ENCODE assay signal across 15 mouse cellular contexts in genomic region chr13:52613266-52613665, GRCm38 (mm10).
"Had no signal": no experiment of that assay in that cellular context is flagged by ENCODE, and none has a peak within 500 bp of the region (broad histone marks: within the 10 kb centered on the region; RNA-seq: fewer than 3 reads in every experiment).

No protein-coding gene starts in this region.

- H3K4me2 ChIP-seq: lung, embryonic 14.5 days; midbrain, embryonic 12.5 days; neural tube, embryonic 12.5 days; stomach, embryonic 15.5 days had no signal

- H3K9me3 ChIP-seq: midbrain, embryonic 10.5 days; midbrain, embryonic 12.5 days; neural tube, embryonic 12.5 days; stomach, embryonic 15.5 days had no signal

- H3K27ac ChIP-seq: midbrain, embryonic 10.5 days; midbrain, embryonic 12.5 days; neural tube, embryonic 12.5 days; stomach, embryonic 15.5 days; stomach, postnatal 0 days had no signal

- H3K4me1 ChIP-seq: neural tube, embryonic 12.5 days; stomach, embryonic 15.5 days had no signal

- H3K4me3 ChIP-seq: midbrain, embryonic 10.5 days; midbrain, embryonic 12.5 days; neural tube, embryonic 12.5 days; stomach, embryonic 15.5 days had no signal

- ATAC-seq: midbrain, embryonic 16.5 days had no signal

- H3K27me3 ChIP-seq: midbrain, embryonic 12.5 days; neural tube, embryonic 12.5 days; stomach, embryonic 15.5 days had no signal

- H3K9ac ChIP-seq: lung, embryonic 14.5 days; midbrain, embryonic 12.5 days; neural tube, embryonic 12.5 days; stomach, embryonic 15.5 days had no signal

- DNase-seq: lung, adult 18-20 months; lung, embryonic 14.5 days; lung, postnatal 10 days; lung, postnatal 4 days; midbrain, embryonic 14.5 days; right cerebral cortex, postnatal 14 days; thymus, adult 2 months; thymus, postnatal 25 days; thymus, postnatal 4 days had no signal

- H3K36me3 ChIP-seq: midbrain, embryonic 10.5 days; midbrain, embryonic 12.5 days; neural tube, embryonic 12.5 days; stomach, embryonic 15.5 days had no signal
